Mouse (Mus musculus) c-Kit-positive CD71-positive TER-119-negative erythroid progenitor cells, embryonic 14.5 days (primary cell): ENCODE measurements around the gene Galnt2.
A peak's percentile ranks its signal among the peaks of the same experiment; 100 is the strongest.

Experiments
- DNase-seq: peaks from one replicate; pipeline ENCODE4 v3.0.0-alpha.2; 2013; ENCODE audit warnings: low read depth

Galnt2 gene

DNA sequence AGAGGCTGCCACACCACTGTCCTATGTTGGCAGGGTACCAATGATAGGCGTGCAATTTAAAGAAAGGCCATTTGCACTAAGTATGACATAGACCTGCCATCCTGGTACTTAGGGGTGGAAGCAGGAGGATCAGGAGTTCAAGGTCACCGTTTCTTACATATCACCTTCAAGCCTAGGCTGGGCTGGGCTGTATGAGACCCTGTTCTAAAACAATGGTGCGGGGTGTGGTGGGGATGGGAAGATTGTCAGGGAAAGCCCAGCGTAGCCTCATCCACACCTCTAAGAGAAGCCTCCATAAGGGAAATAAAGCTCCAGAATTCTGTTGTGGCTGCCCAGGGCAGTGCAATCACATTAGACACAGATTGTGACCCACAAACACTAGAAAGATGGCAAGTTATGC, 4.3 kb downstream of the Galnt2 start:
- DNase-seq: no peak

DNA sequence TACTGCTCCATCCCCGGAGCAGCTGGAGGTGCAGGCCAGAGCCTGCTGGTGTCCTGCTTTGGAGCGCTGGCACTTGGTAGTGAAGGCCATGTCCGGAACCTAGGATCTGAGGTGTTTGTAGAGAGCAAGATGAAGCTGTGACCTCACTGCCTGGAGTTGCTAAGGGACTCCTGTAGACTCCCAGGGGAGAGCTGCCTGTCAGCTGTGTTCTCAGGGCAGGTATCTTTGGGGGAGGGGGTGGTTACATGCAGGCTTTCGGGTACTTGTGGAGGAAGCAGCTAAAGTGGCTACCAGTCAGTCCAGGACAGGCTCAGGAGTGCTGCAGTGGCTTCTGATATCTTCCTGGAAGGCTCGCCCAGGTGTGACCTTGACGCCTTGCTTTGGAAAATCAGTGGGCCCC, 8.2 kb downstream of the Galnt2 start:
- DNase-seq: no peak

DNA sequence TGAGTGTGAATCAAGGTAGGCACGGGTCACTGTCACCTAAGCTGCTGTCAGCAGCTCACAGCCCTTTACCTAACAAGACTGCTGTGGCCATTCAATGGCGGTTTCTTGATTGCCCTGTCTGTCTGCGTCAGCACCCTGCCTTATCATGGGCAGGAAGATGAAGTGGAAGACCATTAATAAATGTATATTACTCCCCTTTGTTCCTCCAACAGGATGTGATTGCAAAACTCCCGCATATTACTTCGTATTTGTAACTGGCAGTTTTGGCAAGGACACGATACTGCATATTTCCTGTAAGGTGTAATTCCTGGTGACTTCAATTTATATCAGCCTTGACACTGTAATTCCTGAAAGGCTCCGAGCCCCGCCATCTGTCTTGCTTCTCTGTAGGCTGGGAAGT, 9.7 kb downstream of the Galnt2 start:
- no peak for DNase-seq

DNA sequence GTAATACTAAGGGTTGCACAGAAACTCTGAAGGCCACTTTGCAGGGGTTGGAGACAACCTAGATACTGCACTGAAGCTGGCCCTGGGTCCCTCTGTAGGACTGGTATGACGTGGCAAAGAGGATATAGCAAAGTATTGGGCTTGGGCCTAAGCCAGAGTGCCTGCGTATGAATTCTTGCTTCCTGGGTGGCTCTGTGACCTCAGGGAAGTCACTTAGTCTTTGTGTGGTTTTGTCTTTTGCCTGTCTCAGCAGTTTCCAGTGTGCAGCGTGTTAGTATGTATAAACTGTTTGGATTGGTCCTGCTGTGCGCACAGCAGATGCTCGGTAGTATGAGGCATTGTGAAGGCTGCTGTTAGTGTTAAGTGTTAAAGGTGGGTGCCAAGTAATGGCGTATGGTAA, 11.0 kb downstream of the Galnt2 start:
- DNase-seq: no peak

DNA sequence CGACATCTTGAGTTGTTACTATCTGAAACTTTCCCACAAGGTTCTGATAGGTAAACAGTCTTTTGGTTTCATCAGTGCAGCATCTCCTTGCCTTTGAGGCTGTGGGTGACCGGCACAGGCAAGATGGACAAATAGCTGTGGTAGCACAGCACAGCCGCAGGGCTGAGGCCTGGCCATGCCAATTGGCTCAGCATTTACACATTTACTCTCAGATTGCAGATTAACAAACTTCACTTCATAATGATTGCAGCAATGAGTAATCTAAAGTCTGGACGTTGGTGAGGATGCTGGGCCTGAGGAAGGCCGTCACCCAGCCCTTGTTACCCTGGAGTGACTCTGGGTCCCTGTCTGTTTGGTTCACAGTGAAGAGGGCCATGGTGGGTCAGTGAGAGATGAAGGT, 11.7 kb downstream of the Galnt2 start:
- no peak for DNase-seq

DNA sequence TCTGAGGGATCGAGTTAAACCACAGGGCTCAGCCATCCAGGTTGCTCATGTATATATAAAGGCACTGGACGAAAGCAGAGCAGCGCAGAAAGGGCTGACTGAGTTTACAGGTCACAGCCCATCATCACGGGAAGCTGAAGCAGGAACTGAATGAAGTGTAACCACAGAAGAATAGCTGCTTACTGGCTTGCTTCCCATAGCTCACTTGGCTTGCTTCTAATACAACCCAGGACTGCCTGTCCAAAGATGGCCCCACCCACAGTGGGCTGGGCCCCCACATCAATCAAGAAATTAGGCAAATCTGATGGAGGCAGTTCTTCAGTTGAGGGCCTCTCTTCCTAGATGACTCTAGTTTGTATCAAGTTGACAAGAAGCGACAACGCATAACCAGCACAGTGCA, 16.4 kb downstream of the Galnt2 start:
- DNase-seq: no peak

DNA sequence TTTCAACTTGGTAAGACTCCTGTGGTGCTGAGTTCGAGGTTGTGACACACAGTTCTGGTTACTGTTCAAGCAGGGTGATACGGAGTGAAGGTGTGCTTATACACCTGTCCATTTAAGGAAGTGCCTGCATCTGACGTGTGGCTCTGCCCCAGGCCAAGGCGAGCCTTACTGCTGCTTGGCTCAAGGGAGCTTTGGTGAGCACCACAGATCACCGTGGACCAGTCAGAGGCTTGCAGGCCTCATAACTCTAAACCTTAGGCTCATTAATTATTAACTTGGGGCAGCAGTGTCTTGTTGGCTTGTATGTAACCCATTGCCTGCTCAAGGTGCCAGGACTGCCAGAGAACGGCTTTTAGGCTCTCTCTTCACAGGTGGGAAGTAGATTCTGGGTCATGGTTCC, 17.5 kb downstream of the Galnt2 start:
- DNase-seq: no peak

DNA sequence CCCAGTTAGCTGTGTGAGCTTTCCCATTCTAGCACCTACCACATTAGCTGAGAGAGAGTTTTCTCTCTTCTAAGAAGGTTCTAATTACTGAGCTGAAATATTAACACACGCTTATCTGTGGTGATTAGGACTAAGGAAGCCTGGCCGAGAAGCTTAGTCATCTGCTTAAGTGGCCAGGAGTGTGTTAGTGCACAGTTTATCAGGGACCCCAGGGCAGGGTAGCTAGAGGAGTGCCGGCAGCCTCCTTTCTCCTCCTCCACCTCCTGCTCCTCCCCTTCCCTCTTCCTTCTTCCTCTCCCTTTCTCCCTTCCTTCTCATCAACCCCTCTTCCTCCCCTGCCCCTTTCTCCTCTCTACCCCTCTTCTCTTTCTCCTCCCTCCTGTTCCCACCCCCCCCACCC, 19.1 kb downstream of the Galnt2 start:
- peak; percentile 51 for DNase-seq

DNA sequence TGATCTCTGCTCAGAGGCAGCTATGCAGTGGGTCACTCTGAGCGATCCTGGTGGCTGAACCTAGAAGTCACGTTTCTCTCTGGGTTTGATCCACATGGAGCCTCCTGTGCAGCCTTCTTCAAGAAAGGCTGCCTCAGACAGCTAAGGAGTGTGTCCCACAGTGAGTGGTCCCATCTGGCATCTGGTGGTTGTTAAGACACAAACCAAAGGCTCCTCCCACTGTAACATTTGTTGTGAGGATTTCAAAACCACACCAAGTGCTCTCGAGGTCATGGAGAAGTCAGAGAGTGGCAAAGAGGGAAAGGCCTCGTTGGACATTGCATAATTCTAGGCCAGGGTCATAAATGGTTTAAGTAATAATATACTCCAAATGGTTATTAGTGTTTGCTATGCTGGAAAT, 19.6 kb downstream of the Galnt2 start:
- no peak for DNase-seq

DNA sequence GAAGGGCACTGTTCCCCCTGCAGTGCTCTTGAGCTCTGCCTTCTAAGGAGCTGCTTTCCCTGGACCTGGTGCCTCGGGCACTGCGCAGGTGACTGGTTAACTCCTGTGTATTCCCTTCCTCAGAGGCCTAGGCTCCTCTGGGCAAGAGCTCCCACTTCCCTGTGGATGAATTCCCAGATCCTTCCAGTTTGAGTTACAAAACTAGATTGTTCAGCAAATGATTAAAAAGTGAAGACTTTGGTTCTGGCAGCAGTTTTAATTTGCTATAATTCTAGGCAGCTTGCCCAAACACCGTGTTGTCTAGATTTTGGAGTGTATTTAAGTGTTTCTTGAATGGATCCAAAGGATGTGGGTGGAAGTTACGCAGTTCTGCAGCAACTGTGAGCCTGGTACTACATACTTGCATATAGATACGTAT, 21.4 kb downstream of the Galnt2 start:
- no peak for DNase-seq

DNA sequence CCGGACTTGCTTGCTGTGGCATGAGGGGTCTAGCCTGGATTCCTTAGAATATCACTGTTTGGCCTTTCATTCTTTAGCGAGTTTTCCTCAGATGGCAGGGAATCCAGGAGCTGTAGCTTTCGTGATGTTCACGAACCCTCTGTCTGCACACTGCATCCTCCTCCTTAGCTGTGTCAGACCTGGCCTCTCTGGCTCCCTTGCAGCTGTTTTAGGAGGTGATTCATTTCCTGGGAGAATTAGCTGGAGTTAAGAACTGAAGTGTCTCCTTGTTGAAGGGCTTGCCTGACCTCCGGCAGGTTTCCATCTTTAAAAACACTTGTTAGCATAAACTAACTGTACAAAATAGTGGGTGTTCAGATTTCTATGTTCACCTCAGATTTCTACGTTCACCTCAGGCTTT, 22.7 kb downstream of the Galnt2 start:
- DNase-seq: no peak

DNA sequence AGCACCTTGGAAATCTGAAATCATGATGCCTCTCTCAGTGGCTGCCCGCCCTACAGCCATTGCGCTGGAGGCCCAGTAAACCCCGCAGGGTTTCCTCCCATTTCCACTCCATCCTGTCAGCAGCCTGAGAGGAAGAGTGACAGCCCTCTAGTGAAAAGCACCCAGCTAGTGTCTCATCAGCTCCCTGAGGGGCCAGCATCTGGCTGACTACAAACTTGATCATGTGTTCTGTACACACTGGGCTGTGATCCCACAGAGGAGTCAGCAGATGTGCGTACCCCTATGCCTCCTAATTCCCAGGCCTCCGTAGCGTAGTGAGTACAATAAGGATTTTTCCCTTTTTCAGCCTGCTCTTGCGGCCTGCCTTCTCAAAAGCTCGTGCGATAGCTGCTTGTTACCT, 25.6 kb downstream of the Galnt2 start:
- DNase-seq: no peak

DNA sequence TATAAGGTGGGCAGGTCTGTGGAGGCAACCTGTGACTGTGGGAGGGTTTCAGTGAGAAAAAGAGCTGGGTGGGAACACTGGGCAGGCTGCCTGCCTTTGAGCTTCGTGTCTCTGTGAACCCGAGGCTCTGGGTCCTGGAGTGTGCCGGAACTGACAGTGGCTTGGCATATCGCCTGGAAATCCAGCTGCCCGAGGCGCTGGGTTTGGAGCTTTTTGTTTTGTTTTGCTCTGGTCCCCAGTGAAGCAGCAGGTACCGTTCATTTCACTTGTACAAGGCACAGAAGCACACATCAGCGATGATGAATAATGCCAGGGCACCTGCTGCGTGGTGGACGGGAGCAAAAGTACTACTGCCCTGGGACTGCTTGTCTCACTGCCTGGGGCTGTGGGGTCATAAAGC, 26.2 kb downstream of the Galnt2 start:
- no peak for DNase-seq

DNA sequence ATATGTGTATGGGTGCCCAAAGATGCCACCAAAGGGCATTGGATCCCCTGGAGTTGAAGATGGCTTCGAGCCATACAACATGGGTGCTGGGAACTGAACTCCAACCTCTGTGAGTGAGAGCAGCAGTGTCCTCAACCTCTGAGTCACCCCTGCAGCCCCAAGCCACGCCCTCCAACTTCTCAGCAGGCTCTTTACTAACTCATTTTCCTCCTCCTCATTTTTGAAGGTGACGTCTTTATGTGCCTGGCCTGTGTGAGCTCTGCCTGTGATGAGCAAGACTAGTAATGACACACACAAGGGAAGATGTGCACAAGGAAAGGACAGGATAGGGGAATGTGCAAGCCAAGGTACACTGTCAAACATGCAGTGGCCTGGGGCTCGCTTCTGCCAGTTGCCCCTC, 28.0 kb downstream of the Galnt2 start:
- DNase-seq: no peak

DNA sequence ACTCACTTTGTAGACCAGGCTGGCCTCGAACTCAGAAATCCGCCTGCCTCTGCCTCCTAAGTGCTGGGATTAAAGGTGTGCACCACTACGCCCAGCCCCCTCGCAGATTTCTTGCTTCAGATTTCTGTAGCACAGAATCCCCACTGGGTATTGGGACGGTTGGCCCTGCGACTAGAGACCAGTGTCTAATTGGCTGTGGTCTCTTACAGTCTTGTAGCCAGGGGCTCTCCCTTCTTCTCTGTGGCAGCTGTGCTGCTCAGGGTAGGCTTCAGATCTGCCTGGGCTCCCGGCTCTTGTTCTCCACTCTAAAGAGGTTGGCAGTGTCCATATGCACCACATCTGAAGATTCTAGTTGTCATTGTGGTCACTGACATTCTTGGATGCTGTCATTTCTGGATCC, 28.7 kb downstream of the Galnt2 start:
- DNase-seq: no peak

DNA sequence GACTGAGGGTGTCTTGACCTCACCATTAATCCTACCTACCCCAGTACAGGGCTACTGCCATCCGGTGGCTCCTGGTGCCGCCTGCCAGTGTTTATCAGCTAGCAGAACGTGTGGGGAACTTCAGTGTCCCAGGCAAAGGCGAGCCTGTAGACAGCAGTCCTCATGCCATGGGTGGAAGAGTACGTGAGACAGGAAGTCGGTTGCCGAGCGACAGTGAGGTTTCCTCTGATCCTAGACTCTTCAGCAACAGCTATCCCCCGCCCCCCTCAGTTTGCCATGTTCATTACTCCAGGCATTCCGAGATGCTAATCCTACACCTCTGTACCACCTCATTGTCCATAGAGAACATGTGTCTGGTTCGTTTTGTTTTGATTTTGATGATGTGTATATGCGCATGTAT, 29.2 kb downstream of the Galnt2 start:
- no peak for DNase-seq

DNA sequence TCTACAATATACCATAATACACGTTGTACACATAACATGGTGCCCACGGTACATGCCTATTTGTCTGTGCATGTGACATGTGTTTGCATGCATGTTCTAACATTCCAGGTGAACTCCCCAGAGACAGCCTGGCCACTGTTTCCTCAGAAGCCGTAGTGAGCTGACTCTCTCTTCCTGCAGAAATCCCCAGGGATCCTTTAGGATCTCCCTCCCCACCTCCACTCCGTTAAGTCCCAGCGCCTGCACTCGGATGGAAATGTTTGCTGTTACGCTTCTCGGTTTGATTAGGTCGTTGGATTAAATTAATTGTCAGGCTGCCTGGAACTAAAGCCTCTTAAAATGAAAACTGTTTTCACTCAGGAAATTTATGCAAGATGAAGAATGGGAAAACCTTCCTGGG, 31.9 kb downstream of the Galnt2 start:
- no peak for DNase-seq

DNA sequence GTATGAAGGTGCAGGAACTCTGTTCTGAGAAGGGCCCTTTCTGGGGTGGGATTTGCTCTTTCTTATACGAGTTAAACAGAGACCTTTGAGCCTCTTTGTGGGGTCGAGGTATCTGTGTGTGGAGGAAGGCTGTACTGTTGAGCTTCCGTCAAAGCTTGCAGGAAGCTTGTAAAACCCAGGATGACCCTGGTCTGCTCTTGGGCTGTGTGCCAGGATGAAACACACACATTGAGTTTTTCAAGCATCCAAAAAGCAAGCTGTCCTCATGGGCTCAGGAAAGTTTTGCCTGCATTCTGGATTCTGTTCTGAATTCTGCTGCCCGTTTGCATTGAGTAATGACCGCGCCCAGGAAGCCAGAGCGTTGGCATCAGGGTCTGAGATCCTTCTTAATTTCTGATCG, 32.8 kb downstream of the Galnt2 start:
- DNase-seq: no peak

DNA sequence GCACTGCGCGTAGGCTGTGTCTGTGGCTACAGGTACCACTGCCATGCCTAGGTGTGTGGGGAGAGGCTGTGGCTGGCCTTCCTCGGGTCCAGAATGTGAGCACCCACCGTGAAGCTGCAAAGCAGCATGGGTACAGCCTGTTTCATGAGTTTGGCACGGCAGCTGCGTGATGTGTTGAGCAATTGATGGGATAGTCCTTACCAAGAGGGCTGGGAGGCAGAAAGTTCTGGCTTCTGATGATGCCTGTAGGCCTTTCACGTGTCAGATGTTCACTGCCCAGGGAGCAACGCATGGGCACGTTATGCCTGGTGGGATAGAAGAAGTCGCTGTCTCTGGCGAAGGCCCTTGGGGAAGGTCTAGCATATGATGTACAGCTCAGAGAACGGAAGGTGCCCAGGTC, 33.5 kb downstream of the Galnt2 start:
- DNase-seq: no peak

DNA sequence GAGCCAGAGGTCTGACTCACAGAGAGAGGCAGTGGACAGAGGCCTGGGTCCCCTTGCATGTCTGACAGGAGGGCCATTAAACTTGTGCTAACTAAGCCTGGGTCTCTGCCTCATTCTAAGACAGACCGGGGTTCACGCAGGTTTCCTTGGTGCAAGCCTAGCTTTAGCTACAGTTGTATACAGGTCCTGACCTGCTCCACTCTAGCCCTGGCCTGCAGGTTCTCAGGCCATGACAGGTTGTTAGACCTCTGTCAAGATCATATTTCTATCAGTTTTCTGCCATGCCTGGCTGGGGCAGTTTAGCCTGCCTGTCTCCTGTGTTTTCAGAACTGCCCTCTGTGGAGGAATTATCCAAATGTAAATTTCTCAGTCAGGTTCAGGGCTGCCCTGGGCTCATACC, 33.9 kb downstream of the Galnt2 start:
- DNase-seq: no peak

DNA sequence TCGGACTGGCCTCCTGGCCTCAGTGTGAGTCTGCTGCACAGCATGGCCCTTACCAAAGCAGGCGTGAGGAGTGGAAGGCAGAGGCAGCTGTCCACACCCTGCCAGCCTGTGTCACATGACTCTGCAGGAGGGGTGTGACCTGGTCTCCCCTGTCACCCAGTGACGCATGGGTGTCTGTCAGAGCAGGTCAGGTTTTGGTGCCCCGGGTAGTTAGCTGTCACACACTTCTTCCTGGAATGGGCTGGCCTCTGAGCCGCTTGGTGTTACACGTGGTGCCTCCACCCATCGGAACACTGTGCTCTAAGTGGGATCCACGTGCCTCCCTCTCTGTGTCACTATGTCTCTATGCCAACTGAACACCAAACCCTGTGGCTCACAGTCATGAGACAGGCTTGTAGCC, 34.6 kb downstream of the Galnt2 start:
- peak; percentile 56 for DNase-seq

DNA sequence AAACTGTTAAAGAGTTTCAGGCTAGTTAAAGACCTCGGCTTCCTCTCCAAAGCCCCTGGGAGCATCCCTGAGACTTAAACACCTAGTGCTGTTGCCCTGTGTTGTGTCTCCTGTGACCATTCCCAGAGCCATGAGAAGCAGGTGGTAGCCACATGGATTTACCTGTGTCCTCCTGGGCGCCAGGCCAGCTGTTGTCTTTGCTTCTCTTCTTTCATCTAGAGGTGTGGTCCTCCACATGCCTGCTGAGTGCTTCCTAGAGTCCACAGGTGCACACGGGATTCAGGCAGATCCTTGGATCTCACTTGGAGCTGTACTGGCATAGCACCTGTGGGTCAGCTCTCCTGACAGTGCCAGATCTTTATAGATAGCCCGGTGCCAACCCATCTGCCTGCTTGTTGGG, 36.0 kb downstream of the Galnt2 start:
- no peak for DNase-seq

DNA sequence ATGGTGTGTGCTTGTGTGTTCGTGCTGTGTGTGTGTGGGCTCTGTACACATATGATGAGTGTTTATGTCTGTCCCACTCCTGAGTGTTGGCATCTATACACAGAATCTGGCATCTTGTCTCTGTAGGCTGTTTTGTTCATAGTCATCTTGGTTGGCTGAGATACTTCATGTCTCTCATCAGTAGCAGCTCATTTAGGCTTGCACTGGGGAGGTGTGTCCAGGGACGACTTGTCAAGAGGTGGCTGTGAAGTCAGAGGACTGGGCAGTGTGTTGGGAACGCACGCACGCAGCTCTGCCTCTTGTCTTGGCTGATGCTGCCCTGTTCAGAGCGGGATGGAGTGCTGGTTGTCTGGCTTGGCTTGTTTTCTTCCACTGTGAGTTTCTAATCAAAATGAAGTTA, 39.3 kb downstream of the Galnt2 start:
- no peak for DNase-seq

DNA sequence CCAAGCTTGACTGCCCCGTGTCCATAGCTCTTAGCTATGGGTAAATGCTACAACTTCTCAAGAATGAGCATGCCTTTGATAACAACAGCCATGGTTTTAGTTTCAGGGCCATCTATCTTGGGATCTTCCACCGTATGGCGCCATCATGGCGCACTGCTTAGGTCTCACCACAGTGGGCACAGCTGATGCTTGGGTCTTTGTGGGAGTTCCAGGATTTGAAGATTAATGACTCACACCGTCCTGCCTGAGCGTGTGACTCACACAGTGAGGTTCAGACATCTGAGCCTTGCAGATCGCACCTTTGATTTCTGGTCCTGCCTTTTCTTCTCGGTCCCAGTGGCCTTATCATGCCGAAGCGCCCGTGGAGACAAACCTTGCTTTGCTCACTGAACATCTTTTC, 39.7 kb downstream of the Galnt2 start:
- DNase-seq: no peak

DNA sequence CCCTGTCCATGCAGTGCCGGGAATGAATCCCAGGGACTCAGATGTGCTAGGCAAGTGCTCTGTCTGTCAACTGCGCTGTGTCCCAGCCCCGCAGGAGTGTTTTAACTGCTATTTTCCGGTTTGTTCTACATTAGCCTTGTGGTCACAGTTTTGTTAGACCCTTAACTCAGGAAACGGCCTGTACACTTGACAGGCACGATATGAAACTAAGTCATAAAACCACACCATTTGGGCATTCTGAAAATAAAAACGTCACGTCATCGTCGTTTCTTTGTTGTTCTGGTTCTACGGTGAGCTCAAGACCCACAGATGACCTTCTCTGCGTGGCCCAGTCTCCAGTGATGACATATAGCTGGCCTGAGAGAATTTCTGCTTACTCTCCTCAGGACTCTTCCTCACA, 40.3 kb downstream of the Galnt2 start:
- DNase-seq: no peak

DNA sequence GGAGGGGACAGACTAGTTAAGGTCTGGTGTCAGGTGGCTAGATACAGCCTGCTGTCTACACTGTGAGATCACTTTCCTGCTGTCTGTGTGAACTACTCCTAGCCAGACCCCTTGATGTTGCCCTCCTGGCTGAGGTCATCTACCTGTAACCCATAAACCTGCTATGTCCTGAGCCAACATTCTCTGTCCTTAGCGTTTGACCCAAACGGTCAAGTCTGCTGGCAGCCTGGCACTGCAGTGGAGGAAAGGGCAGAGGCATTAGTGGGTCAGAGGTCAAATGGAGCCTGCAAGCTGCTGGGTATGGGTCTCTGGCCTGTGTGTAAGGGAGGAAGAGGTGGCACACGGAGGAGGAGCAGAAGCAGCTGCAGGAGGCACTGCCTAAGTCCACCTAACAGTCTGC, 41.6 kb downstream of the Galnt2 start:
- no peak for DNase-seq
